Mouse (Mus musculus): Measurements from ENCODE around the gene Plekhm3.
A peak's percentile ranks its signal among the peaks of the same experiment; 100 is the strongest.
"Not testable (repeated sequence)": the region's sequence is repeated elsewhere in the genome, so short reads cannot be mapped to it uniquely, and the experiment has no call there.

Plekhm3 gene

GRCm38 (mm10) chr1:64956479-64956961 lies at the start of gene Plekhm3:
Gene Plekhm3, minus strand, starts transcription at chr1:64956824.
- DNase-seq (ENCODE audit: low spot score in 2 of 2), result peak; percentile 74 to 88

DNA sequence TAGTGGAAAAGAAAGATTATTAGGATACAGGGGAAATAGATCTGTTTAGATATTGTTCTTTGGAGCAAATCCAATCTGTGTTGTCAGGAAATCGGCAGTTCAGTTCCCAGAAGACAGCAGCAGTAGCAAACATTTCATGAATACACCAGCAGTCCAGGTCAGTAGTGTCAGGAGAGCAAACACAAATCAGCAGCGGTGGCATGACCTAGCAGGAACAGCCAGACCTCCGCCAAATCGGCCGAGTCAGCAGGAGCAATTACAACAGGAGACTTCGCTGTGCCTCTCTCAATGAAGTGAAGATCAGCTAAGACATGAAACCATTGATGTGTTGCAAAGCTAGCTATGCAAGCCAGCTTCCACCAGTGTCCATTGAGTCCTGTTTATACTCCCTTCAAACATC lies 49.0 kb upstream of the Plekhm3 start:
- DNase-seq (ENCODE audit: low spot score in 2 of 2), result no peak

DNA sequence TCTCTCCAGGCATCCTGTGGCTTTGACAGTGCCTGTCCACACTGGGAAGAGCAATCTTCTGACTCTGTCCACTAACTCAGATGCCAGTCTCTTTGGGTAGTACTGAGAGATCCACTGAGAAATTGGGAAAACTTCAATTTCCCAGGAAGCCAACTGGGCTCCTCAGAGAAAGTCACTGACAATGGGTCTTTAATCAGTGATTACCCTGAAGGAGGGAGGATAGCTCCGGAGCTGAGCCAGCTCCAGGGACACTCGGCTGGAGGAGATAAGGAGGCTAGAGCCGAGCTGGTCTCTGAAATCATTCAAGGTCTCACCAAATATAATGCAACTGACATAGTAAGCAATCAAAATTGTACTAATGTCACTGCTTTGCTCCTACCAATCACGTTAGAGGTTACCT lies 47.9 kb upstream of the Plekhm3 start:
- no peak for DNase-seq (ENCODE audit: low spot score in 2 of 2)

DNA sequence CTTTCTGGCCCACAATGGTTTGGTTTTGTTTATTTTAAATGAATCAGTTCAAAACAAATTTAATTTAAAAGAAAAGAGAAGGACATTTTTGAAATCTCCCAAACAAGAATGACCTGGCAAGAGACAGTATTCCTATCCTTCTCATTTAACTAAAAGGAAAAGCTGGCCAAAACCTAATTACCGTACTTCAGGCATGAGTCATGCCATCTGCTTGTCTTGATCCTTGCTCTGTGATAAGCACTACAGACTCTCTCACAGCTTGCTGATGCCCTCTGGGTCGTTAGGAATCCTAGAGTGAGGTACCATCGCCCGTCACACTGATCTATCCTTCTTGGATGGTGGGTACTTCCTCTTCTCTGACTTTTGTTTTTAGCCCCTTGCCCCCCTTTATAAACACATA lies 36.6 kb upstream of the Plekhm3 start:
- no peak for DNase-seq (ENCODE audit: low spot score in 2 of 2)

DNA sequence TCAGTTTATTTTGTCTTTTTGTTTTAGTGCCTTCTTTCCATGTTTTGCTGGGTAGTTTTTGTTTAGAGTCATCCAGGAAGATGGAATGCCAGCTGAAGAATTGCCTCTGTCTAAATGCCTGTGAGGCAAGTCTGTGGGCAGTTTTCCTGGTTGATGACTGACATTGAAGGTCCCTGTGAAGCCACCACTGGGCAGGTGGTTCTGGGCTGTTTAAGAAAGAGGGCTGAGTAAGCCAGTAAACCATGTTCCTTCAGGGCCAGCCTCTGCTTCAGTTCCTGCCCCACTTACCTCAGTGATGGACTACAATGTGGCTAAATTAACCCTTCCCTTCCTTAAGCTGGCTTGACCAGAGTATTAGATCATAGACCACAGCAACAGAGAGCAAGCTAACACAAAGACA lies 31.6 kb upstream of the Plekhm3 start:
- no peak for DNase-seq (ENCODE audit: low spot score in 2 of 2)

DNA sequence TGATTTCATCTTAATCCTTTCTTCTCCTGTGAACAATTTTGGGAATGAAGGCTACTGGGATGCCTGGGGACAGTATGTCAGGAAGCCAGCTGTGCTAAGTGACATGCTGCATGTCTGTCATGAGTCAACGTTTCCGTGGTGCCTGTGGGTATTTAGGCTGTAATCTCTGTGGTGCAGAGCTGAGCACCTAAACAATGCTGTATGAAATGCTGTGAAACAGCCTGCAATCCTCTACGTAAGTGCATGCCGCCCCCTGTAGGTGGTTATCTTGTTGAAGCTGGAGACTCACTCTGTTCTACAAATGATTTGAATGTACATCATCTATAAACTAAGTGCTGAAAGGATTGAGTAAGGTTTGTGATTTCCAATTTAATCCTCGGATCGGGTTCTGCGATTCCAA lies 29.5 kb upstream of the Plekhm3 start:
- DNase-seq (ENCODE audit: low spot score in 2 of 2), result peak in 1 of 2 experiments; percentile 39

DNA sequence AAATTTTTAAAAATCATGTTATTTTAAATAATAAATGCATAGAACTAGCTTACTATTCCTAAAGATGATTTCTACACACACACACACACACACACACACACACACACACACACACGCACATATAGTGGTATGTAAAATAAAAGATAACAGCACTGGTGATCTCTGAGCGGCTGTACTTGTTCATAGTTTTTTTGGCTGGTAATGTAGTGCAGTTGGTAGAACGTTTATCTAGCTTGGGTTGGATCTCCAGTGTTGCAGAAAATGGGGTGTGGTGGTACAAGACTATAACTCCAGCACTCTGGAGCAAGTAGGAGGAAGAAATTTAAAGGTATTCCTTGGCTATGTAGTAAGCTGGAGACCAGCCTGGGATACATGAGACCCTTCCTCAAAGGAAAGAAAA lies 26.6 kb upstream of the Plekhm3 start:
- DNase-seq (ENCODE audit: low spot score in 2 of 2), result no peak

DNA sequence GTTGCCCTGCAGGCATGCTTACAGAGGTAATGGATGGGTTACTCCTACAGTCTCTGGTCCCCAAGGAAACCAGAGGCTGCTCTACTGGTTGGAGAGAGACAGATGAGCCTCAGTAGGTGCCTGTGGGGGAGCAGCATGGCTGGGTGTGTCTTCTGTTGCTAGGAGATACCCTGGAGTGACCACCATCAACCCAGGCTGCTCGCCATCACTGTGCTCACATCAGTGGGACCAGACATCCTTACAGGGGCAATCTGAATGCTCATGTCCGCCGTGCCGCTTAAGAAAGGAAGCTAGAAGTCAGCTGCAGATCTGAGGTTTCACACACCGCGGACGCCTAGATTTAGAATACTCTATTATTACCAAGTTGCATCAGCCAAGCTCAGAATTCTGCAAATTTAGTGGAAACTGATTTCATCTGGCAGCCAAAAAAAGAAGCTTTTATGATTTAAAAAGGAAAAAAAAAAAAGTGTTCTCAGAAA lies 21.7 kb upstream of the Plekhm3 start:
- DNase-seq (ENCODE audit: low spot score in 2 of 2), result no peak

DNA sequence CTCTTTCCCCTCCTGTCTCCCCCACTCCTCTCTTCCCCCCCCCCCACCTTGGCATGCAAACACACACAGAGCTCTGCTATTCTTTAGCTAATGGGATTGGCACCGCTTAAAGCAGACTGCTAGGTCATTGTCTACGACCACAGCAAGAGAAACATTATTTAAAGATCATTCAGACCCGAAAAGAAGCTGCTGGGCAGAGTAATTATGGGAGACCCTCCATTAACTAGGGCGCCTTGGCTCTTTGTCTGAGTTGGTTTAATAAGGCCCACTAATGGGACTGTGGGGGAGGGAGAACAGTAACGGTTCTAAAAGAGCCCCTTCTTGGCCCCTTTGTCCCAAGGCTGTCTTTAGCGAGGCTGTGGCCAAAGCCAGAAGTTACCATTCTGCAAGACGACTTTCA lies 18.7 kb upstream of the Plekhm3 start:
- DNase-seq (ENCODE audit: low spot score in 2 of 2), result no peak

DNA sequence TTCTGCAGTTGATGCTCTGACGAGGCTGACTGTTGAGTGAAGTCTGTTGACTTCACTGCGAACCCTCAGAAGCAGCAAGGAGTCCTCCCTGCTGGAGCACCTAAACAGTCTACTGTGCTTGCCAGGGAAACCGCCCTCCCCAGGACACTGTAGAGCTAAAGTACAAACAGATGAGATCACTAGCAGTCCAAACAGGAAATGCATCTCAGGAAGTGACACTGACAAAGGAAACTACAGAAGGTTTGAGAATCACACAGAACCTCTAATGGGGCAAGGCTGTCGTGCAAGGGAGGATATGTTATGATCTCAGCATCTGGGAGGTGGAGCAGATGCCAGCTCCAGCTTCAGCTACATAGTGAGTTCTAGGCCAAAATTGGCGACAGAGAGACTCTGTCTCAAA lies 14.1 kb upstream of the Plekhm3 start:
- DNase-seq (ENCODE audit: low spot score in 2 of 2), result no peak

DNA sequence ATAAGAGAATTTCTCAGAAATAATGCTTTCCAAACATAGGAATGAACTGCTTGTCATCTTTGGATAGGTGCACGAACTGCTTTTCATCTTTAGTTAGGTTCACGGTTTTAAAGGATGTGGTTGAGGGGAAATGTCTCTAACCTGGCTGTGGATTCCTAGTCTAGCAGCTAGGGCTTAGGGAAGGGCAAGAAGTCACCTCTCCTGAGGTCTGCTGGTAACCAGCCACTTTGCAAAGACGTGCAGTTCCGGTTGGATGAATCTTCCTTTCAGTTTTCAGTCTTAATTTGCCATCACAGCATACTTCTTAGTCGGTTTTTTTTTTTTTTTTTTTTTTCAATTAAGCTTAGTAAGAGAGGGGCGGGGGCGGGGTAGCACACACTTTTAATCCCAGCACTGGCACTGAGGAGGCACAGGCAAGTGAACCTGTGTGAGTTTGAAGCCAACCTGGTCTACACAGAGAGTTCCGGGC lies 431 bp upstream of the Plekhm3 start:
- DNase-seq (ENCODE audit: low spot score in 2 of 2), result peak in 1 of 2 experiments; percentile 4

GRCm38 (mm10) chr1:64954786-64955185 lies 1.8 kb downstream of the Plekhm3 start:
- not testable (repeated sequence) for DNase-seq (ENCODE audit: low spot score in 2 of 2)

- DNase-seq (ENCODE audit: low spot score in 2 of 2), result no peak
Measured at GRCm38 (mm10) chr1:64950271-64950670, 6.4 kb downstream of the Plekhm3 start.

- DNase-seq (ENCODE audit: low spot score in 2 of 2), result no peak
Measured at GRCm38 (mm10) chr1:64949377-64949776, 7.2 kb downstream of the Plekhm3 start.

GRCm38 (mm10) chr1:64946106-64946505 lies 10.5 kb downstream of the Plekhm3 start:
- no peak for DNase-seq (ENCODE audit: low spot score in 2 of 2)

DNA sequence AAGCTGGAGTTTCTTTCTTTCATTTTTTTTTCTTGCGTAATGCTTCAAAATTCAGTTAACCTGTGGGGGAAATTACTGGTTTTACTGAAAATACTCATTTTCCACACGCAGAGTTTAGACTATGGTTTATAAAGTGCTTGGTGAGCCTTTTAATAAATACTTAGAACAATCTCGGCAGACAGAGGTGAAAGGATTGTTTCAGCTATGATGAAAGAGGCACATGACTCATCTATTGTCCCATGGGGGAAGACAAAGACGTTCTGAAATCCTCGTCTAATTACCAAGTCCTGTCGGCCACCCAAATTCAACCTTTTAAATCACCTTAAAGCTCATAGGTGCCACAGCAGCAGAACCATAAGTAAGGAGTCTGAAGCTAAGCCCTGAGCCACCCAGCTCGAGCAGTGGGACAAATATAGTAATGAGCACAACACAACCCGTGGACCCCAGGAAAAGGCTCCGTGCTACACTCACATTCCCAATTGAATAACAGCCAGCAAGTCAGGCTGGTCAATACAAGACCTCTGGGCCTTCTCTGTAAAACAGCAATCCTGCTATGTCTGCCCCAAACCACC lies 11.3 kb downstream of the Plekhm3 start:
- DNase-seq (ENCODE audit: low spot score in 2 of 2), result no peak

- DNase-seq (ENCODE audit: low spot score in 2 of 2), result no peak
Measured at GRCm38 (mm10) chr1:64944746-64945145, 11.9 kb downstream of the Plekhm3 start.

DNA sequence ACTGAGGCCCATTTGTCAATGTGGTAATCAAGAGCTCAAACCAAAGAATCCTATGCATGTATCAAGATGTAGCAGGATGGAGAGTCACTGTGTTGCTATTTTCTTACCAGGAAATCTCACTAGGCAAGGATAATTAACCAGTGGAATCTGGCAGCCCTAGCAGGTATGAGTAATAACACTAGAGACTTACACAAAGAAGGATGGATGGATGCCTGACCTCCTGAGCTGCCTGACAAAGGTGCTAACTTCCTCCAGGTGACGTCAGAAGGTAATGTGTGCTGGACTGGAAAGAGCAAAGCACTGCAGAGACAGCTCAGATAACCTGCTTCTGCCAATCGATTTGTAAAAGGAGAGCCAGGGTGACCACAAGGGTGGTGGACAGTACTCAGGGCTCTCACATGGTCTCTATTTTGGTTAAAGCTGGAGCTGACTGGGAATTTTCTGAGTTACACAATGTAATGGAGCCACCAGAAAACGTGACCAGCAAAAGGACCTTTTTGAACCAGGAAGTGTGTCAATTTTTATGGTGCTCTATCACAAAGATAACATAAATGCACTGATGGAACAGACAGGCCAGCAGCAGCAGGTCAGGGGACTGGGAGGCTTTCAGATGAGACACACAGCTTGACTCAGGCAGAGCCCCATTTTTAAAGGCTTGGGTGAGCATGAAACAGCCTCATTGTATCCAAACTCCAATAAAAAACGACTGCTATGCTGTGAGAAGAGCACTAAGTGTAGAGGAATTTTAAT lies 14.4 kb downstream of the Plekhm3 start:
- DNase-seq (ENCODE audit: low spot score in 2 of 2), result no peak

- no peak for DNase-seq (ENCODE audit: low spot score in 2 of 2)
Measured at GRCm38 (mm10) chr1:64938907-64939306, 17.7 kb downstream of the Plekhm3 start.

DNA sequence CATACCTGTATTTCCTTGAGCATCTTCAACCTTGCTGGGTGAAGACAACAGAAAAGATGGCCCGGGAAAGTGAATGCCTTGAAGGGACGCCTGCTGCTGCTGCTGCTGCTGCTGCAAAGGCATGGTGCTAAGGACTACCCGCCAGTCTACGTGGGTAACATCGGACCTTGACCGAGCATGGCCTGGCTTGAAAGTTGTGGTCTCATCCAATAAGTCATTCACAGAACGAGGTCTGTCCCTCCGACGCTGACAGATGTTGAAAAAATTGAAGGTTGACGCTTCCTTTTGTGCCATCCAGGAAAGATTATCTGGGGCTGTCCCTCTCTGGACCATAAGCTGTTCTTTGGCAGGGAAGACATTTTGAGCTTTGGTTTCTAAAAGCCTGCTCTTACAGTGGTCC lies 18.9 kb downstream of the Plekhm3 start:
- no peak for DNase-seq (ENCODE audit: low spot score in 2 of 2)

DNA sequence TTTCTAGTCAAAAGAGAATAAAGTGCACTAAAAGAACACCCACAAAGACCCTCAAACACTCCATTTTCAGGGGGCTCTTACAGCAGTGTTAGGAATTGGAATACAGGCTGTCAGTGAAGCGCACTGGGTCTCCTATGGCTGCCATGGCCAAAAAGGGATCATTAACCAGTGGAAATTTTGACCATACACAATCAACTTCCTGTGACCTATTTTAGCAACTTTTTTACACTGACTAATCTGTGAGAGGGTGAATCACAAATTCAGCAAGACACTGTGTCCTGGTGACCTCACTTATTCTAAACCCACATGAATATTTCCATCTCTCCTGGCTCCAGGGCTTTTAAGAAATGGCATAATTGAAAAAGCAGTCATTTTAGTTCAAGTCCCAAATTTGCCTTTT lies 23.7 kb downstream of the Plekhm3 start:
- no peak for DNase-seq (ENCODE audit: low spot score in 2 of 2)

GRCm38 (mm10) chr1:64930124-64930523 lies 26.5 kb downstream of the Plekhm3 start:
- no peak for DNase-seq (ENCODE audit: low spot score in 2 of 2)

DNA sequence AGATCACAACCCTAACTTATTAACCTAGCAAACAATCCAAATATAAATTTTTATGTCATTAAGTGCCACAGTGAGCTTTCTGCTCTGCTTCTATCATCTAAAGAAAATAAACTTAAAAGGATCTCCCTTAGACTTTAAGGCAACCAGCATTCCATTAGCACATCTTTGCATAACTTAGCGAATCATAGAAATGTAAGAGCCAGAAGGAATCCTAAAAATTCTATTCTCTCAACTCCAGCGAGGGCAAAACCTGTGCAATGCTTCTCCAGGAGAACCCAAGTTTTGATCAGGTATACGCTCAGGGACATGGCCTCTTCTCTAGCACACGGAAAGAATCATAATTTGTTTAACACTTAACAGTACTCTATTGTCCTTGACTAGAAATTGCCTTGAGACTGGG lies 27.0 kb downstream of the Plekhm3 start:
- DNase-seq (ENCODE audit: low spot score in 2 of 2), result no peak

Measured in cerebellum, postnatal 4 days (tissue).